Mouse (Mus musculus): Measurements from ENCODE around the gene N4bp1.

N4bp1 gene

GRCm38 (mm10) chr8:86871421-86871820 is 13.6 kb downstream of the N4bp1 start:
- in situ Hi-C loops (cut with MboI; ENCODE audit: unreplicated experiment in 2 of 2), result no loop called here

- in situ Hi-C loops (cut with MboI; ENCODE audit: unreplicated experiment in 2 of 2), result no loop called here
These were observed 14.3 kb downstream of the N4bp1 start for GRCm38 (mm10) chr8:86870771-86871170.

GRCm38 (mm10) chr8:86868041-86868440 is 17.0 kb downstream of the N4bp1 start:
- in situ Hi-C loops (cut with MboI; ENCODE audit: unreplicated experiment in 2 of 2), result no loop called here

- in situ Hi-C loops (cut with MboI; ENCODE audit: unreplicated experiment in 2 of 2), result no loop called here
These were observed 20.3 kb downstream of the N4bp1 start for GRCm38 (mm10) chr8:86864764-86865163.

- in situ Hi-C loops (cut with MboI; ENCODE audit: unreplicated experiment in 2 of 2), result no loop called here
These were observed 22.2 kb downstream of the N4bp1 start for GRCm38 (mm10) chr8:86862837-86863236.

- in situ Hi-C loops (cut with MboI; ENCODE audit: unreplicated experiment in 2 of 2), result no loop called here
These were observed 22.8 kb downstream of the N4bp1 start for GRCm38 (mm10) chr8:86862155-86862816.

GRCm38 (mm10) chr8:86861516-86861915 is 23.5 kb downstream of the N4bp1 start:
- in situ Hi-C loops (cut with MboI; ENCODE audit: unreplicated experiment in 2 of 2), result no loop called here

- in situ Hi-C loops (cut with MboI; ENCODE audit: unreplicated experiment in 2 of 2), result no loop called here
These were observed 28.8 kb downstream of the N4bp1 start for GRCm38 (mm10) chr8:86856248-86856647.

- in situ Hi-C loops (cut with MboI; ENCODE audit: unreplicated experiment in 2 of 2), result no loop called here
These were observed 30.4 kb downstream of the N4bp1 start for GRCm38 (mm10) chr8:86854686-86855085.

GRCm38 (mm10) chr8:86853989-86854373 is 31.1 kb downstream of the N4bp1 start:
- in situ Hi-C loops (cut with MboI; ENCODE audit: unreplicated experiment in 2 of 2), result no loop called here

GRCm38 (mm10) chr8:86853266-86853988 is 31.6 kb downstream of the N4bp1 start:
- in situ Hi-C loops (cut with MboI; ENCODE audit: unreplicated experiment in 2 of 2), result no loop called here

- in situ Hi-C loops (cut with MboI; ENCODE audit: unreplicated experiment in 2 of 2), result no loop called here
These were observed 32.6 kb downstream of the N4bp1 start for GRCm38 (mm10) chr8:86852491-86852890.

GRCm38 (mm10) chr8:86848876-86849275 is 36.2 kb downstream of the N4bp1 start:
- in situ Hi-C loops (cut with MboI; ENCODE audit: unreplicated experiment in 2 of 2), result no loop called here

GRCm38 (mm10) chr8:86848401-86848800 is 36.7 kb downstream of the N4bp1 start:
- in situ Hi-C loops (cut with MboI; ENCODE audit: unreplicated experiment in 2 of 2), result no loop called here

- in situ Hi-C loops (cut with MboI; ENCODE audit: unreplicated experiment in 2 of 2), result no loop called here
These were observed 38.0 kb downstream of the N4bp1 start for GRCm38 (mm10) chr8:86847091-86847490.

- in situ Hi-C loops (cut with MboI; ENCODE audit: unreplicated experiment in 2 of 2), result no loop called here
These were observed 39.2 kb downstream of the N4bp1 start for GRCm38 (mm10) chr8:86845875-86846274.

GRCm38 (mm10) chr8:86844856-86845255 is 40.2 kb downstream of the N4bp1 start:
- in situ Hi-C loops (cut with MboI; ENCODE audit: unreplicated experiment in 2 of 2), result no loop called here

GRCm38 (mm10) chr8:86843896-86844295 is 41.2 kb downstream of the N4bp1 start:
- in situ Hi-C loops (cut with MboI; ENCODE audit: unreplicated experiment in 2 of 2), result no loop called here

- in situ Hi-C loops (cut with MboI; ENCODE audit: unreplicated experiment in 2 of 2), result no loop called here
These were observed 43.3 kb downstream of the N4bp1 start for GRCm38 (mm10) chr8:86841556-86842309.

- in situ Hi-C loops (cut with MboI; ENCODE audit: unreplicated experiment in 2 of 2), result no loop called here
These were observed 44.9 kb downstream of the N4bp1 start for GRCm38 (mm10) chr8:86840120-86840693.
